Mouse (Mus musculus) cerebellum, adult 9-10 months (tissue): ENCODE data around the gene Ech1.

Experiments
- DNase-seq: peaks from one replicate; pipeline ENCODE4 v3.0.0; 2022

The Ech1 gene

GRCm38 (mm10) chr7:28806869-28807268 is 18.1 kb upstream of the Ech1 start:
- no peak for DNase-seq

DNA sequence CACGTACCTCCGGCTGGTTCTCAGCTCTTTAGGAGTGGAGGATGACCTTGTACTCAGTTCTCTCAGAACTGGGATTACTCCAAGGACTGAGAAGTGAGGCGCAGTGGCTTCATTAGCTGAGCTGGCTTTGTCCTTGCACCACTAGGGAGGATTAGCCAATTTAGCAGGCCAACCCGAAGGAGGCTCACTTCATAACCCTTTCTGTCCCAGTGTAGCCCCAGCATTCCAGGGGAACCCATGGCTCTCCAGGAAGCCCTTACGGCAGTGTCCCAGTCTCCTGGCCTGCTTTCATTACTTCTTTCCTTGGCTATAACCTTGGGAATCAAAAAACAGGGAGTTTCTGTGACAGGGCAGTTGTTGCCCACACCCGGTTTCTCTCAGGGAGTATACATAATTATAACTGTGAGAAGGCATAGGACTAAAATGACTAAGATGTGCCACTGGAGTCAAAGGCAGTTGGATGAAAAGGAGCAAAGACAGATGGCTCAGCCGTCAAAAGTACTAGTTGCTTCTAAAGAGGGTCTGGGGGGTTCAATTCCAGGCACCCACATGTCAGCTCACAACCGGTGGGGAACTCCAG is 17.3 kb upstream of the Ech1 start:
- peak; percentile 67 for DNase-seq

GRCm38 (mm10) chr7:28808221-28808941 is 16.6 kb upstream of the Ech1 start, which contains the start of gene Hnrnpl:
Hnrnpl (plus strand) TSS chr7:28808541.
- peak; percentile 78 for DNase-seq

- DNase-seq: peak; percentile 97
These were observed 16.0 kb upstream of the Ech1 start for GRCm38 (mm10) chr7:28808957-28809393.

- DNase-seq: peak; percentile 78
These were observed 15.5 kb upstream of the Ech1 start for GRCm38 (mm10) chr7:28809401-28810089.

- peak; percentile 100 for DNase-seq
These were observed 14.6 kb upstream of the Ech1 start for GRCm38 (mm10) chr7:28810107-28811066.

DNA sequence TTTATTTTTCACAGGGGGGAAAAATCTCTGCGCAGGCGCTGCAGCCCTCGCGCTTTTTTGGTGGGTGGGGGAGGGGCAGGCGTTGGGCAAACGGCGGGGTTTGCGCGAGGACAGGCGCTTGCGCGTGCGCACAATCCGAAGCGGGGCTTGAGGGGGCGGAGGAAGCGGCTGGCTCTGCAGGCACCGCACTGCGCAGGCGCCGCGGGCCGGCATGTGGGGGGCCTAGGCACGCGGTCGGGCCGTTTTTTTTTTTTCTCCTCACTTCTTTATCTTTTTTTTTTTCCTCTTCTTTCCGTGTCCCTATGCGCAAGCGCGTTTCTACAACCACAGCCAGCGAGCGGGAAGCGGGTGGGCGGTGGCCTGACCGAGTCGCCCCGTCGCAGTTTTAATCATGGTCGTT is 13.8 kb upstream of the Ech1 start:
- DNase-seq: peak; percentile 87

DNA sequence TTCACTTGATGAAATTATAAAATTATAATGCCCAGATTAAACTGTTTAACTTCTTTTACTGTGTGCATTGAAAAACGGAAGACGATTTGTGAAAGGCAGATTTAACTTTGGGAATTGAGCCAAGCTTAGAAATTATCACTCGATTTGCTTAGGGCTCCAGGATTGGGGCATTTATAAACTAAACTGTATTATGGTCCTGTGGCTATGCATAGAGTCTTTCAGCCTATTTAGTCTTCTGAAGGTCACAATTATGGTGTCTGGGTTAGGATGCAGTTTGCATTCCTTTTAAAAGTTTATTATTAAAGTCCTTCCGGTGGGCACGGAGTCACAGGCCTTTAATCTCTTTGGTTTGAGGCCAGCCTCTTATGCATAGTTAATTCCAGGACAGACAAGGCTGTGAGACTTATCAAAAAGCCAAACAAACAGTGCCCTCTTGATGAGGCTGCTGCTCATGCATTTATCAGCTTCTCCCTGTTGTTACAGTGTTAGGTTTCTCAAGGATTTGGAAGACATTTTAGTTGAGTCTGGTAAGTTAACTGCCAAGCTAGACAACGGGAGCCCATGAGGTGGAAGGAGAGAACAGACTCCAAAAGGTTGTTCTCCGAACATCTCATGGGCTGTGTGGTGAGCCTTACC is 13.3 kb upstream of the Ech1 start:
- peak; percentile 67 for DNase-seq

GRCm38 (mm10) chr7:28812436-28812835 is 12.6 kb upstream of the Ech1 start:
- peak; percentile 62 for DNase-seq

GRCm38 (mm10) chr7:28812949-28813348 is 12.1 kb upstream of the Ech1 start:
- DNase-seq: peak; percentile 49

DNA sequence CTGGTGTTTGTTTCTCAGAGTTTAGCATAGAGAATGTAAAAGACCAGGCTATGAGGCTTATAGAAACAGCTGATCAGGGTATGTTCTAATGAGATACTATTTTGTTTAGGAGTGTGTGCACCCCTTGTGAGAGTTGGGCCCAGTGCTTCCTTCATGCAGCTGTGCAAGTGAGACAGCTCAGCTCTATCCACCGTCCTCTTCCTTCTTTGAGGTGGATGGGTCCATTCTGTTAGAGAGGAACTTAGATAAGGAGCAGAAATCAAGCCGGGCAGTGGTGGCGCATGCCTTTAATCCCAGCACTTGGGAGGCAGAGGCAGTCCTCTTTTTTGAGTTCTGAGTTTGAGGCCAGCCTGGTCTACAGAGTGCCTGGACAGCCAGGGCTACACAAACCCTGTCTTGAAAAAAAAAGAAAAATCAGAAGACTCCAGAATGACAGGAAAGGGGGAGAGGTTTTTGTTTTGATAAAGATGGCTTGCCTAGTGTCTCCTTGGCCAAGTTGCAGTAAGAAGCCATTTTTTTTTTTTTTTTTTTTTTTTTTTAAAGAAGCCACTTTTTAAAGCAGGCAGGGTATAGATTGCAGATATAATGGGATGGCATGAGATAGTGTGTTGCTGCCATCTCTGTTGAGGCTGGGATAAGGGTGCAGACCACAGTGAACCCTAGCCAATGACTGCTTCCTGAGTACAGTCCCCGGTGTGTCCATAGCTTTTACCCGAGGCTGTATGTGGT is 10.5 kb upstream of the Ech1 start:
- DNase-seq: no peak

- DNase-seq: no peak
These were observed 9.8 kb upstream of the Ech1 start for GRCm38 (mm10) chr7:28815230-28815629.

DNA sequence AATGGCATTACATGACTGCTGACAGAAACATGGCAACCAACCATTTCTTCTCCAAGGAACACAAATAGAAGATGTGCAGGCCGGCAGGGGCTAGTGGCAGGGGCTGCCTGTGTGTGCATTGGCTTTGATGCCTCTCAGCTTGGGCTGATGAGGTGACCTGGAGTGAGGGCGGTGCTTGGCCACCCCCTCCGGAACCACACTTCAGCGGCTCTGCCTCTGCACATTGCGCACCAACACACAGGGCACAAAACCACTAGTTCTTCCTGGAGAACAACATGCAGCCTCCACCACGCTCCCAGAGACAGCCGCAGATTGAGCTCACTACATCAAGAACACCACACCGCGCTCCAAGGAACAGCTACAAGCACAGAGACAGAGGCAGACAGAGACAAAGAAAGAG is 8.8 kb upstream of the Ech1 start:
- DNase-seq: peak; percentile 43

DNA sequence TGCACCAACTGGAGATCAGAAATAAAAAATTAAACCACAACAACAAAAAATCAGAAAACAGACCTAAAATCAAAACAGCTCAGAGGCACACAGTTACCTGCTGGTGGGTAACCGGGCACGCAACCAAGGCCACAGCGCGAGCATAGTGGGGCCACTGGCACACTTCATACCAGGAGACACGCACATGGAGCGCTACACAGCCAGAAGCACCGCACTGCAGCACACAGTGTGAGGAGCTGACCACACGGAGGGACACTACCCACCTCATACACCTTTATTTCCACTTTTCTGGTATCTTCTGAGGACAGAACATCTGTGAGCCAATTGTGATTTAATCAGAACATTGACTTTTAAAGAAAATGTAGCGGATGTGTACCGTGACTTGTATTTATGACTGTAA is 8.1 kb upstream of the Ech1 start:
- no peak for DNase-seq

GRCm38 (mm10) chr7:28817524-28817923 is 7.5 kb upstream of the Ech1 start:
- peak; percentile 26 for DNase-seq

DNA sequence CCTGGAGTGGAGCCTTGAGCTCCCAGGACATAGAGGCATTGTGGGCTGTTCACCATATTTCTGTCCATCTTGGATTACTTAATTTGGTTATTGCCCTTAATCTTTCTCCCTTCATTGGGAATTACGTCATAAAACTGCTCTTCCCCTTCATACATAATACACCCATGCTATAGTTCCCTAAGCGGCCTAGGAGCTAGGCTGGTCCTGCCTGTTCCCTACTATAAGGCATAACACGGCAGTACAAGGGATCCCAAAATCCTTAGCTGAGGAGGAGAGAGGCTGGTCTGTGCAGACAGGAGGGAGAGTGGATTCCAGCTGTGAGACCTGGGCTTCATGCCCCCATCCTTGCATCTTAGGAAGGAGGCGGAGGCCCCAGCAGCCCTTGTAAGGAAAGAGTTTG is 7.1 kb upstream of the Ech1 start:
- DNase-seq: peak; percentile 19

DNA sequence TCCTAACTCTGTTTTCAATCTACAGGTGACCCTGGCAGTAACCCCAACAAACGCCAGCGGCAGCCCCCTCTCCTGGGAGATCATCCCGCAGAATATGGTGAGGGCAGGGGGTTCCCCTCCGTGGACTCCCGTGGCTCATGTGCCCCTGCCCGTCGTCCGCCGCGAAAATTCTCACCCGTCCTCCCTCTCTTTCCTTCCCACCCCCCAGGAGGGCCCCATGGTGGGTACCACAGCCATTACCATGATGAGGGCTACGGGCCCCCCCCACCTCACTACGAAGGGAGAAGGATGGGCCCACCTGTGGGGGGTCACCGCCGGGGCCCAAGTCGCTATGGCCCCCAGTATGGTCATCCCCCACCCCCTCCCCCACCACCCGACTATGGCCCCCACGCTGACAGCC is 6.6 kb upstream of the Ech1 start:
- DNase-seq: peak; percentile 41

GRCm38 (mm10) chr7:28818861-28819452 is 6.1 kb upstream of the Ech1 start:
- no peak for DNase-seq

GRCm38 (mm10) chr7:28819571-28819970 is 5.4 kb upstream of the Ech1 start:
- no peak for DNase-seq

- no peak for DNase-seq
These were observed 4.4 kb upstream of the Ech1 start for GRCm38 (mm10) chr7:28820358-28821260.
